ENCODE assay signal across 30 mouse cellular contexts in the genomic region with DNA sequence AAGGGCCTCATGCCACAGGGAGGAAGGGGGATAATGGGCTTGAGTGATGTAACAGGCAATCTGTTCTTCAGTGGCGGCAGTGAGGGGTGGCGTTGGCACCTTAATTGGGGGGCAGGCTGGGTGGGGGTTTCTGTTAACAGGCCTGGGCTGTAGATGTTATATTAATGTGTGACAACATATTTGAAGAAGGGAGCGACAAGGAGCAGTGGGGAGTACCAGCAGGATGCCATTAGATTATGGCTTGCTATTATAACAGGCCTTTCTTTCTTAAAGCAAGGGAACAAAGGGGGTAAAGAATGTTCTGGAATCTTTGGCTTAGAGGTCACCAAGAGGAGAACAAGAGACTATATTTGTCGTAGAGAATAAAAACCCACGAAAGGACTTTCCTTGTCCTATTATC. TPM values are rescaled to one million over a fixed set of nuclear protein-coding genes. Genes with fewer than 3 reads are reported as not detected.
DNase-seq lines count a peak whose midpoint lies in the region; ATAC-seq and TF ChIP-seq lines count a peak whose summit lies in the region.
"Had no signal": no experiment of that assay in that cellular context is flagged by ENCODE, and none has a peak within 500 bp of the region (broad histone marks: within the 10 kb centered on the region; RNA-seq: fewer than 3 reads in every experiment).

No protein-coding gene starts in this region.

- WGBS in forebrain, embryonic 13.5 days, result 8% methylated on average over 5 of the region's 5 CpGs
- 11% methylated on average over 5 of the region's 5 CpGs for WGBS in forebrain, embryonic 15.5 days
- WGBS in forebrain, postnatal 0 days, result 20% methylated on average over 5 of the region's 5 CpGs
- 24% methylated on average over 5 of the region's 5 CpGs for WGBS in forebrain, embryonic 10.5 days

- no peak overlapping the region for H3K4me3 ChIP-seq in forebrain, embryonic 13.5 days
- no peak overlapping the region for H3K4me3 ChIP-seq in forebrain, embryonic 15.5 days
- no peak overlapping the region for H3K4me3 ChIP-seq in forebrain, postnatal 0 days (ENCODE audit: low read depth, low read length)
- no peak overlapping the region for H3K4me3 ChIP-seq in forebrain, embryonic 10.5 days
- H3K4me3 ChIP-seq in layer of hippocampus, adult 2 months, result no peak overlapping the region
- H3K4me3 ChIP-seq: embryonic facial prominence, embryonic 10.5 days; embryonic facial prominence, embryonic 13.5 days; erythroblast, embryonic 14.5 days; gastrocnemius, adult 2 months; heart, embryonic 12.5 days; heart, embryonic 15.5 days had no signal

- ATAC-seq in forebrain, embryonic 13.5 days, result peak; percentile 25; the same call in 1 of the 2 replicates
- no peak for ATAC-seq in forebrain, embryonic 15.5 days (replicated peaks)
- ATAC-seq in forebrain, postnatal 0 days, result no peak; the same call in 1 of the 2 replicates
- ATAC-seq: hindbrain, postnatal 0 days; inflammation-experienced regulatory T-cells, adult 6 months; Patski had no signal

- no peak for TF ChIP-seq CTCF in forebrain, postnatal 0 days (IDR thresholded peaks at IDR 0.05; ENCODE audit: low read depth)
- TF ChIP-seq CTCF in layer of hippocampus, adult 2 months (conservative IDR thresholded peaks at IDR 0.05), result no peak

- no peaks in the 10 kb centered on the region for H3K36me3 ChIP-seq in forebrain, embryonic 13.5 days (ENCODE audit: poor library complexity, severe bottlenecking)
- H3K36me3 ChIP-seq in forebrain, embryonic 15.5 days, result no peaks in the 10 kb centered on the region
- no peaks in the 10 kb centered on the region for H3K36me3 ChIP-seq in forebrain, postnatal 0 days (ENCODE audit: insufficient read depth)
- H3K36me3 ChIP-seq in forebrain, embryonic 10.5 days (replicated peaks), result no peaks in the 10 kb centered on the region
- H3K36me3 ChIP-seq: embryonic facial prominence, embryonic 10.5 days; embryonic facial prominence, embryonic 13.5 days; heart, embryonic 12.5 days; heart, embryonic 15.5 days had no signal

- intact Hi-C loops in left cerebral cortex, postnatal 10 days (cut with DNase I), result loop anchor here (5.0 kb wide), 1 partner anchor 893 kb away; no protein-coding TSS in a partner anchor

- no peak overlapping the region for H3K27ac ChIP-seq in forebrain, embryonic 13.5 days
- no peak overlapping the region for H3K27ac ChIP-seq in forebrain, embryonic 15.5 days (replicated peaks)
- H3K27ac ChIP-seq in forebrain, postnatal 0 days (ENCODE audit: low read depth, low read length), result no peak overlapping the region
- no peak overlapping the region for H3K27ac ChIP-seq in forebrain, embryonic 10.5 days
- peak overlapping the region; percentile 55; the same call in 1 of the 2 replicates for H3K27ac ChIP-seq in layer of hippocampus, adult 2 months
- H3K27ac ChIP-seq: embryonic facial prominence, embryonic 10.5 days; embryonic facial prominence, embryonic 13.5 days; gastrocnemius, adult 2 months; heart, embryonic 15.5 days; hindbrain, embryonic 14.5 days; hindbrain, postnatal 0 days had no signal

- no peak overlapping the region for H3K9ac ChIP-seq in forebrain, embryonic 13.5 days
- no peak overlapping the region for H3K9ac ChIP-seq in forebrain, embryonic 15.5 days (replicated peaks)
- H3K9ac ChIP-seq in forebrain, postnatal 0 days, result no peak overlapping the region
- H3K9ac ChIP-seq: embryonic facial prominence, embryonic 13.5 days; heart, embryonic 12.5 days; heart, embryonic 15.5 days; hindbrain, embryonic 14.5 days had no signal

- H3K9me3 ChIP-seq in forebrain, embryonic 13.5 days (replicated peaks), result no peaks in the 10 kb centered on the region
- H3K9me3 ChIP-seq in forebrain, embryonic 15.5 days, result no peaks in the 10 kb centered on the region
- no peaks in the 10 kb centered on the region for H3K9me3 ChIP-seq in forebrain, postnatal 0 days (ENCODE audit: low read length)
- no peaks in the 10 kb centered on the region for H3K9me3 ChIP-seq in forebrain, embryonic 10.5 days
- H3K9me3 ChIP-seq: embryonic facial prominence, embryonic 10.5 days; embryonic facial prominence, embryonic 13.5 days; heart, embryonic 12.5 days; heart, embryonic 15.5 days had no signal

- peaks cover 13% of the 10 kb centered on the region for H3K4me1 ChIP-seq in forebrain, embryonic 13.5 days
- H3K4me1 ChIP-seq in forebrain, embryonic 15.5 days, result peaks cover 24% of the 10 kb centered on the region
- H3K4me1 ChIP-seq in forebrain, postnatal 0 days (ENCODE audit: insufficient read depth), result no peaks in the 10 kb centered on the region
- peaks cover 41% of the 10 kb centered on the region for H3K4me1 ChIP-seq in forebrain, embryonic 10.5 days

- peak; percentile 14 for DNase-seq in forebrain, postnatal 0 days
- no peak for DNase-seq in forebrain, embryonic 10.5 days (ENCODE audit: extremely low spot score, low spot score)
- DNase-seq in layer of hippocampus, adult 2 months (ENCODE audit: low spot score in 2 of 2), result no peak
- DNase-seq in layer of hippocampus, postnatal 14 days (ENCODE audit: low spot score in 2 of 2), result no peak
- peak; percentile 57 for DNase-seq in retina, embryonic 14.5 days (ENCODE audit: low spot score)
- no peak for DNase-seq in left cerebral cortex, postnatal 10 days (ENCODE audit: extremely low spot score in 1 of 2, low spot score in 2 of 2)
- DNase-seq: adrenal gland, postnatal 10 days; adrenal gland, postnatal 36 days; cerebellum, adult 11-12 months; cerebellum, adult 8-10 months; cerebellum, postnatal 10 days; cerebellum, postnatal 36 days; embryo, embryonic 11 days; gastrocnemius, adult 2 months; gastrocnemius, postnatal 14 days; heart, adult 18-20 months; heart, postnatal 14 days; heart, postnatal 4 days; kidney, adult 11 months had no signal

- no peak overlapping the region for H3K4me2 ChIP-seq in forebrain, embryonic 13.5 days
- no peak overlapping the region for H3K4me2 ChIP-seq in forebrain, embryonic 15.5 days (replicated peaks)
- H3K4me2 ChIP-seq in forebrain, postnatal 0 days (ENCODE audit: low read depth), result no peak overlapping the region
- H3K4me2 ChIP-seq: embryonic facial prominence, embryonic 13.5 days; heart, embryonic 12.5 days; heart, embryonic 15.5 days; hindbrain, embryonic 14.5 days had no signal

- peaks cover 24% of the 10 kb centered on the region for H3K27me3 ChIP-seq in forebrain, embryonic 13.5 days
- H3K27me3 ChIP-seq in forebrain, embryonic 15.5 days, result peaks cover 24% of the 10 kb centered on the region; the same call in 1 of the 2 replicates
- no peaks in the 10 kb centered on the region for H3K27me3 ChIP-seq in forebrain, postnatal 0 days (ENCODE audit: insufficient read depth, low read length)
- H3K27me3 ChIP-seq in forebrain, embryonic 10.5 days (ENCODE audit: poor library complexity, severe bottlenecking), result peaks cover 46% of the 10 kb centered on the region

RNA-seq across cellular contexts. Expression of a gene that starts 4.9 kb away (rescaled TPM):
- 3.7 and 3.9 TPM in 2 replicates for polyA plus RNA-seq in forebrain, embryonic 13.5 days (2015; fragmentation: Nextera tagmentation; extraction: Ambion mirVana)
- polyA plus RNA-seq in forebrain, embryonic 15.5 days (2015; fragmentation: Nextera tagmentation; extraction: Ambion mirVana), result 3.6 and 3.8 TPM in 2 replicates
- 9.8 and 12.8 TPM in 2 replicates for total RNA-seq in forebrain, postnatal 0 days (2014; rRNA removed)
- 1.9 and 4.1 TPM in 2 replicates for polyA plus RNA-seq in forebrain, postnatal 0 days (2015; fragmentation: Nextera tagmentation; extraction: Ambion mirVana)
- polyA plus RNA-seq in forebrain, embryonic 10.5 days (2016; fragmentation: Nextera tagmentation; extraction: Ambion mirVana), result 4.6 and 4.7 TPM in 2 replicates
- 10 to 100 TPM; 15.2 to 17.0 TPM for total RNA-seq in layer of hippocampus, adult 2 months (2021)
- 10 to 100 TPM; 15.2 to 16.1 TPM for total RNA-seq in layer of hippocampus, postnatal 14 days (2021)
- total RNA-seq in left cerebral cortex, postnatal 10 days (2021), result 10 to 100 TPM; 16.2 to 17.0 TPM
- polyA plus RNA-seq: erythroblast, embryonic 14.5 days; inflammation-experienced regulatory T-cells, adult 6 months had no signal

Comparison
In these comparisons a context has a peak if more than half of its experiments do, and no peak if none do; other contexts are left out.
1. DNase-seq: peak in forebrain, postnatal 0 days (single experiment) and retina, embryonic 14.5 days (single experiment); none in forebrain, embryonic 10.5 days (single experiment), layer of hippocampus, adult 2 months (0 of 2), layer of hippocampus, postnatal 14 days (0 of 2) and left cerebral cortex, postnatal 10 days (0 of 2).